Mouse (Mus musculus): ENCODE results near the gene Sik2. TPM values are rescaled to one million over a fixed set of nuclear protein-coding genes. Genes with fewer than 3 reads are reported as not detected.

Gene Sik2
- polyA plus RNA-seq, 1 experiment from 2014 or later: 16.6 TPM

DNA sequence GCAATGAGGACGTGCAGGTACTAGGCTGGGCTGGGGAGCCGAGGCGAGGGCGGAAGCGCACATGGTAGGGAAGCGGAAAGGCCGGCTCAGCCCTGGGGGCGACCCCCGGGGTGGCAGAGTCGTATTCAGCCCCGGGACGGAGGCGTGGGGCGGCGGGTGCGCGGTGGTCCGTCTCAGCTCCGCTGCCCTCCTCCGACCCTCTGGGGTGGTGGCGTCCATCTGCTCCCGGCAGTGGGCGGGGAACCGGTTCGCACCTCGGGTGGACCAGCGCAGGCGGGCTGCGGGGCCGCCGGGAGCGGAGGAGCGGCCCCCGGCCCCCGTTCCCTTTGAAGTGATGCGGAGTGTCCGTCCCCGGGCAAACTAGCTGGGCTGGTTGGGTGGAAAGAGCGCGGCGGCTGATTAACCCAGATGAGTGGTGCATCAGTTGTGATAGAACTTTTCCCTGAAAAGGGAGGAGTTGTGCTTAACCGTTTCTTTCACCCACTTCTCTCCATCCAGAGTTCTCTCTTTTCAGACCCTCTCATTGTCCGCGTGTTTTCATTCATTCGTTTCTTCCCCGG lies 151.7 kb downstream of the Sik2 start:
- peaks cover 13% of the 10 kb centered on the region for H3K4me1 ChIP-seq (replicated peaks; ENCODE audit: control insufficient read depth, insufficient read depth, low read length)
- no peak for DNase-seq (ENCODE audit: low spot score)
- peak overlapping the region; percentile 82 for H3K4me3 ChIP-seq (ENCODE audit: low read depth, low read length)

GRCm38 (mm10) chr9:50856341-50857081 lies 152.4 kb downstream of the Sik2 start:
- Histone ChIP-seq H3K4me1 (replicated peaks; ENCODE audit: control insufficient read depth, insufficient read depth, low read length) (peaks cover 13% of the 10 kb centered on the region), H3K4me3 (ENCODE audit: low read depth, low read length) (peak overlapping the region; percentile 82), H3K4me2 (ENCODE audit: low read length) (peak overlapping the region; percentile 87), H3K9ac (ENCODE audit: low read length) (peak overlapping the region; percentile 69), H3K27me3 (replicated peaks; ENCODE audit: control insufficient read depth, insufficient read depth, low read length) (no peaks in the 10 kb centered on the region), H3K27ac (ENCODE audit: low read depth) (peak overlapping the region; percentile 69), H3K9me3 (ENCODE audit: control insufficient read depth, low read length) (no peaks in the 10 kb centered on the region), H3K36me3 (ENCODE audit: control insufficient read depth, insufficient read depth, low read length) (peaks cover 23% of the 10 kb centered on the region)
- under 1% methylated on average over 45 of the region's 45 CpGs for WGBS
- DNase-seq (ENCODE audit: low spot score) (peak; percentile 99), ATAC-seq (replicated peaks; ENCODE audit: low FRiP score, low TSS enrichment, low read depth) (peak; percentile 90)

More for the DNA sequence above, 151.7 kb downstream of the Sik2 start:
- Histone ChIP-seq H3K27me3 (replicated peaks; ENCODE audit: control insufficient read depth, insufficient read depth, low read length) (no peaks in the 10 kb centered on the region), H3K4me2 (ENCODE audit: low read length) (peak overlapping the region; percentile 87), H3K9ac (ENCODE audit: low read length) (peak overlapping the region; percentile 69), H3K27ac (ENCODE audit: low read depth) (peak overlapping the region; percentile 69), H3K9me3 (ENCODE audit: control insufficient read depth, low read length) (no peaks in the 10 kb centered on the region), H3K36me3 (ENCODE audit: control insufficient read depth, insufficient read depth, low read length) (peaks cover 30% of the 10 kb centered on the region)
- ATAC-seq (replicated peaks; ENCODE audit: low FRiP score, low TSS enrichment, low read depth): peak; percentile 73
- under 1% methylated on average over 46 of the region's 46 CpGs for WGBS

GRCm38 (mm10) chr9:50855780-50856179 lies 153.1 kb downstream of the Sik2 start:
- peak overlapping the region; percentile 69; the same call in 1 of the 2 replicates for H3K9ac ChIP-seq (ENCODE audit: low read length)
- ATAC-seq (replicated peaks; ENCODE audit: low FRiP score, low TSS enrichment, low read depth) (no peak), DNase-seq (ENCODE audit: low spot score) (no peak)
- H3K27me3 ChIP-seq (replicated peaks; ENCODE audit: control insufficient read depth, insufficient read depth, low read length): no peaks in the 10 kb centered on the region
- peaks cover 13% of the 10 kb centered on the region for H3K4me1 ChIP-seq (replicated peaks; ENCODE audit: control insufficient read depth, insufficient read depth, low read length)
- H3K4me2 ChIP-seq (ENCODE audit: low read length): peak overlapping the region; percentile 87
- WGBS: 67% methylated on average over 5 of the region's 5 CpGs
- H3K9me3 ChIP-seq (ENCODE audit: control insufficient read depth, low read length): no peaks in the 10 kb centered on the region
- peaks cover 16% of the 10 kb centered on the region for H3K36me3 ChIP-seq (ENCODE audit: control insufficient read depth, insufficient read depth, low read length)
- peak overlapping the region; percentile 82; the same call in 1 of the 2 replicates for H3K4me3 ChIP-seq (ENCODE audit: low read depth, low read length)
- peak overlapping the region; percentile 69 for H3K27ac ChIP-seq (ENCODE audit: low read depth)

GRCm38 (mm10) chr9:50855133-50855766 lies 153.6 kb downstream of the Sik2 start:
- H3K27ac ChIP-seq (ENCODE audit: low read depth): no peak overlapping the region
- 89% methylated on average over 5 of the region's 5 CpGs for WGBS
- no peak overlapping the region for H3K4me3 ChIP-seq (ENCODE audit: low read depth, low read length)
- H3K27me3 ChIP-seq (replicated peaks; ENCODE audit: control insufficient read depth, insufficient read depth, low read length): no peaks in the 10 kb centered on the region
- H3K9me3 ChIP-seq (ENCODE audit: control insufficient read depth, low read length): no peaks in the 10 kb centered on the region
- H3K36me3 ChIP-seq (ENCODE audit: control insufficient read depth, insufficient read depth, low read length): peaks cover 12% of the 10 kb centered on the region
- no peak overlapping the region for H3K9ac ChIP-seq (ENCODE audit: low read length)
- ATAC-seq (replicated peaks; ENCODE audit: low FRiP score, low TSS enrichment, low read depth): no peak
- H3K4me2 ChIP-seq (ENCODE audit: low read length): no peak overlapping the region
- H3K4me1 ChIP-seq (replicated peaks; ENCODE audit: control insufficient read depth, insufficient read depth, low read length): peaks cover 18% of the 10 kb centered on the region
- DNase-seq (ENCODE audit: low spot score): no peak

DNA sequence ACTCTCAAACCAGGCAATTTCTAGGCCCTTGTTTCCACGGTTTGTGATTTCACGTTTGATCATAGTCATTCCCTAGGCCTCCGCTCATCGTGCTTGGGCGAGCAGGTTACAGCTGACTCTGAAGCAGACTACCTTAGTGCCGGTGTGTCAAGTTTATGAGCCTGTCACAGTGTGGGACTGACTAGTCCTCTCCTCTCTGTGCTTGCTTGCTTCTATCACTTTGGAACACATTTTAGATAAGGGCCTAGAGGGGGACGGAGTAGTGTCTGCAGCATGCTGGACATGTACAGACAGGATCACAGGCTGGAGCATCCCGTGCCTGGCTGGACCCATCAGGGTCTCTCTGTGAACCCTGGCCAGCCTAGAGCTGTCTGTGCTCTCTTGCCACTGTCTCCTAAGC lies 154.5 kb downstream of the Sik2 start:
- H3K4me2 ChIP-seq (ENCODE audit: low read length): no peak overlapping the region
- H3K4me1 ChIP-seq (replicated peaks; ENCODE audit: control insufficient read depth, insufficient read depth, low read length): peaks cover 22% of the 10 kb centered on the region
- H3K27ac ChIP-seq (ENCODE audit: low read depth): no peak overlapping the region
- ATAC-seq (replicated peaks; ENCODE audit: low FRiP score, low TSS enrichment, low read depth): no peak
- H3K36me3 ChIP-seq (ENCODE audit: control insufficient read depth, insufficient read depth, low read length): peaks cover 3% of the 10 kb centered on the region; the same call in 1 of the 2 replicates
- DNase-seq (ENCODE audit: low spot score): no peak
- H3K27me3 ChIP-seq (replicated peaks; ENCODE audit: control insufficient read depth, insufficient read depth, low read length): no peaks in the 10 kb centered on the region
- no peak overlapping the region for H3K9ac ChIP-seq (ENCODE audit: low read length)
- H3K4me3 ChIP-seq (ENCODE audit: low read depth, low read length): no peak overlapping the region
- no peaks in the 10 kb centered on the region for H3K9me3 ChIP-seq (ENCODE audit: control insufficient read depth, low read length)
- 71% methylated on average over 8 of the region's 8 CpGs for WGBS

- H3K4me2 ChIP-seq (ENCODE audit: low read length): no peak overlapping the region
These were observed 156.1 kb downstream of the Sik2 start for GRCm38 (mm10) chr9:50852634-50853349.

GRCm38 (mm10) chr9:50850713-50851112 lies 158.2 kb downstream of the Sik2 start:
- Histone ChIP-seq H3K4me1 (replicated peaks; ENCODE audit: control insufficient read depth, insufficient read depth, low read length) (peaks cover 16% of the 10 kb centered on the region; the same call in 1 of the 2 replicates), H3K36me3 (ENCODE audit: control insufficient read depth, insufficient read depth, low read length) (no peaks in the 10 kb centered on the region), H3K4me3 (ENCODE audit: low read depth, low read length) (no peak overlapping the region), H3K9ac (ENCODE audit: low read length) (no peak overlapping the region), H3K4me2 (ENCODE audit: low read length) (peak overlapping the region; percentile 38), H3K9me3 (ENCODE audit: control insufficient read depth, low read length) (no peaks in the 10 kb centered on the region), H3K27me3 (replicated peaks; ENCODE audit: control insufficient read depth, insufficient read depth, low read length) (no peaks in the 10 kb centered on the region), H3K27ac (ENCODE audit: low read depth) (no peak overlapping the region; the same call in 1 of the 2 replicates)
- 50% methylated on average over 8 of the region's 8 CpGs for WGBS
- DNase-seq (ENCODE audit: low spot score) (no peak), ATAC-seq (replicated peaks; ENCODE audit: low FRiP score, low TSS enrichment, low read depth) (no peak)

More at GRCm38 (mm10) chr9:50852634-50853349, 156.1 kb downstream of the Sik2 start:
- DNase-seq (ENCODE audit: low spot score) (no peak), ATAC-seq (replicated peaks; ENCODE audit: low FRiP score, low TSS enrichment, low read depth) (no peak)
- Histone ChIP-seq H3K27me3 (replicated peaks; ENCODE audit: control insufficient read depth, insufficient read depth, low read length) (no peaks in the 10 kb centered on the region), H3K27ac (ENCODE audit: low read depth) (no peak overlapping the region), H3K4me3 (ENCODE audit: low read depth, low read length) (no peak overlapping the region), H3K9me3 (ENCODE audit: control insufficient read depth, low read length) (no peaks in the 10 kb centered on the region), H3K36me3 (ENCODE audit: control insufficient read depth, insufficient read depth, low read length) (no peaks in the 10 kb centered on the region), H3K4me1 (replicated peaks; ENCODE audit: control insufficient read depth, insufficient read depth, low read length) (peaks cover 16% of the 10 kb centered on the region), H3K9ac (ENCODE audit: low read length) (no peak overlapping the region)
- WGBS: 69% methylated on average over 17 of the region's 17 CpGs

GRCm38 (mm10) chr9:50850271-50850670 lies 158.6 kb downstream of the Sik2 start:
- peaks cover 16% of the 10 kb centered on the region; the same call in 1 of the 2 replicates for H3K4me1 ChIP-seq (replicated peaks; ENCODE audit: control insufficient read depth, insufficient read depth, low read length)
- H3K4me3 ChIP-seq (ENCODE audit: low read depth, low read length): no peak overlapping the region
- H3K27me3 ChIP-seq (replicated peaks; ENCODE audit: control insufficient read depth, insufficient read depth, low read length): no peaks in the 10 kb centered on the region
- H3K4me2 ChIP-seq (ENCODE audit: low read length): peak overlapping the region; percentile 38
- WGBS: 16% methylated on average over 11 of the region's 11 CpGs
- H3K9ac ChIP-seq (ENCODE audit: low read length): no peak overlapping the region
- no peak for DNase-seq (ENCODE audit: low spot score)
- no peaks in the 10 kb centered on the region for H3K9me3 ChIP-seq (ENCODE audit: control insufficient read depth, low read length)
- H3K27ac ChIP-seq (ENCODE audit: low read depth): no peak overlapping the region; the same call in 1 of the 2 replicates
- H3K36me3 ChIP-seq (ENCODE audit: control insufficient read depth, insufficient read depth, low read length): no peaks in the 10 kb centered on the region
- ATAC-seq (replicated peaks; ENCODE audit: low FRiP score, low TSS enrichment, low read depth): no peak
